Mouse (Mus musculus): Measurements from ENCODE around the gene Psmb1.
"Not testable (repeated sequence)": the region's sequence is repeated elsewhere in the genome, so short reads cannot be mapped to it uniquely, and the experiment has no call there.

GRCm38 (mm10) chr17:15449144-15449543 lies 50.4 kb downstream of the Psmb1 start:
- not testable (repeated sequence) for TF ChIP-seq POLR2A, CTCF (IDR thresholded peaks at IDR 0.05; ENCODE audit: extremely low read depth, insufficient read depth, low read length)

All from cortical plate, adult 2 months (tissue).